Mouse (Mus musculus) erythroblast, embryonic 14.5 days (primary cell): ENCODE results near the gene Kcnj11.

ENCODE experiments used
- GATA1 ChIP-seq: IDR thresholded peaks from 2 replicates; pipeline ENCODE4 v1.6.1; 2012; ENCODE audit warnings: low read length, inconsistent platforms, mixed read lengths
- TAL1 ChIP-seq: IDR thresholded peaks from 3 replicates; pipeline ENCODE4 v1.6.1; 2012; ENCODE audit warnings: low read length, inconsistent platforms, mixed read lengths

- TF ChIP-seq TAL1, result no peak
- TF ChIP-seq GATA1, result no peak
Measured at GRCm38 (mm10) chr7:46098919-46099286, 1.7 kb downstream of the Kcnj11 start.
